Mouse (Mus musculus): ENCODE results near the gene Ros1. TPM values are rescaled to one million over a fixed set of nuclear protein-coding genes. Genes with fewer than 3 reads are reported as not detected.

The Ros1 gene
- polyA plus RNA-seq, 1 experiment from 2014 or later: 1.7 TPM

DNA sequence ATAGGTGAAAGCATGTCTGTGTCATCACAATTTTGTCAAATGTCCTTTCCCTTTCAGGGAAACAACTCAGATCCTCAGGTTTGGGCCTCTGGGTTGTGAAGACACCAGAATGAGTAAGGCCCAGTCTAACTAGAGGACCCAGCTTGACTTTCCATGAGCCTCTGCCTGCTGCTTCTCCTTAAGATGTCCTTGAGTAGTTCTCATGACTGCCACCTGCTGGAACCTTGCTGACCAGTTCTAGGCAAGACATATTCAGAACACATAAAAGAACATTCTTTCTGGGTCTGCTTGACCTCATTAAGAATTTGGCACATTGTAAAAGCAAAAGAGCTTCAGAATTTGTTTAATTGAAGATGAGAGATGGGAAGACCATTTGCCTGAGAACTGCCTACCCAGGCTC, 122.6 kb downstream of the Ros1 start:
- ATAC-seq (ENCODE audit: low FRiP score, low TSS enrichment): 0 out of 2 replicates have a peak, but pooled peaks have one; percentile 51
- Histone ChIP-seq H3K36me3 (ENCODE audit: insufficient read depth, low read length) (no peaks in the 10 kb centered on the region), H3K4me1 (ENCODE audit: insufficient read depth, low read length) (no peaks in the 10 kb centered on the region), H3K27me3 (ENCODE audit: insufficient read depth, low read length) (no peaks in the 10 kb centered on the region), H3K4me2 (replicated peaks; ENCODE audit: low read depth, low read length) (no peak overlapping the region), H3K4me3 (ENCODE audit: low read length) (no peak overlapping the region), H3K27ac (ENCODE audit: low read length) (no peak overlapping the region), H3K9ac (replicated peaks; ENCODE audit: low read length) (no peak overlapping the region), H3K9me3 (ENCODE audit: low read length) (no peaks in the 10 kb centered on the region)

DNA sequence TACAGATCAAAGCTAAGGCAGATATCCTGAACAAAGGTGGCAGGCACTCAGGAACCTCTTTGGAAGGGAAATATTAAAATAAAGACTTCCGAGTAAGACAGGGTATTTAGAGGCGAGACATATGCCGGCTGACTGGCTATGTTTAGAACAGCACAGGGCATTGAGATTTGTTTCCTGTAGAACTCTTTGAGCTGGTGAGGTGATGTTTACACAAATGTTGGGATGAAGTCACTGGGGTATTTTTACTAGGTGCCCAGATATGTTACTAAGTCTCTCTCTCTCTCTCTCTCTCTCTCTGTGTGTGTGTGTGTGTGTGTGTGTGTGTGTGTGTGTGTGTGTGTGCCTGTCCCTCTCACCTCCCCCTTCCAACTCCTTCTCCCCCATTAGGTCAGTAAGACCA, 146.8 kb downstream of the Ros1 start:
- no peak for ATAC-seq (ENCODE audit: low FRiP score, low TSS enrichment)
- Histone ChIP-seq H3K4me2 (replicated peaks; ENCODE audit: low read depth, low read length) (no peak overlapping the region), H3K4me1 (ENCODE audit: insufficient read depth, low read length) (no peaks in the 10 kb centered on the region), H3K27ac (ENCODE audit: low read length) (no peak overlapping the region), H3K27me3 (ENCODE audit: insufficient read depth, low read length) (no peaks in the 10 kb centered on the region), H3K4me3 (ENCODE audit: low read length) (no peak overlapping the region), H3K36me3 (ENCODE audit: insufficient read depth, low read length) (no peaks in the 10 kb centered on the region), H3K9ac (replicated peaks; ENCODE audit: low read length) (no peak overlapping the region), H3K9me3 (ENCODE audit: low read length) (no peaks in the 10 kb centered on the region)
- WGBS: 61% methylated on average over 3 of the region's 3 CpGs

DNA sequence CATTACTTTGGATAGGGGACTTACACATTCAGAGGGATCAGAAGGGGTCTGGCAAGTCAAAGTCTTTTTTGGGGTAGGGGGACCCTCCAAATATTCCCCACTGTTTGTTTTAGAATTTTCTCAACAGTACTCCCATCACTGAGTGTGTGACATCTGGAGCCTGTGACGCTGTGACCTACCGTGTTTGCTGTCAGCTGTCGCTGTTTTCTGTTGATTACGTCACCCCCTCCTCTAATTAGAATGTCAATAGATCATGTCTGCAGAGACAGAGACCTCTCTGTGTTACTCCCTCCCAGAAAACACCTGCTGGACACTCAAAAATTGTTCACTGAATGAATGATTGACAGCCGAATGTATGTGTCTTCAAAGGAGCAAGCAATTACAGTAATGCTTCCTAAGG, 152.0 kb downstream of the Ros1 start:
- Histone ChIP-seq H3K4me2 (replicated peaks; ENCODE audit: low read depth, low read length) (no peak overlapping the region), H3K4me3 (ENCODE audit: low read length) (no peak overlapping the region), H3K27ac (ENCODE audit: low read length) (no peak overlapping the region), H3K9me3 (ENCODE audit: low read length) (no peaks in the 10 kb centered on the region), H3K36me3 (ENCODE audit: insufficient read depth, low read length) (no peaks in the 10 kb centered on the region), H3K9ac (replicated peaks; ENCODE audit: low read length) (no peak overlapping the region), H3K27me3 (ENCODE audit: insufficient read depth, low read length) (no peaks in the 10 kb centered on the region), H3K4me1 (ENCODE audit: insufficient read depth, low read length) (no peaks in the 10 kb centered on the region)
- no peak for ATAC-seq (ENCODE audit: low FRiP score, low TSS enrichment)
- WGBS: 81% methylated on average over 5 of the region's 5 CpGs

DNA sequence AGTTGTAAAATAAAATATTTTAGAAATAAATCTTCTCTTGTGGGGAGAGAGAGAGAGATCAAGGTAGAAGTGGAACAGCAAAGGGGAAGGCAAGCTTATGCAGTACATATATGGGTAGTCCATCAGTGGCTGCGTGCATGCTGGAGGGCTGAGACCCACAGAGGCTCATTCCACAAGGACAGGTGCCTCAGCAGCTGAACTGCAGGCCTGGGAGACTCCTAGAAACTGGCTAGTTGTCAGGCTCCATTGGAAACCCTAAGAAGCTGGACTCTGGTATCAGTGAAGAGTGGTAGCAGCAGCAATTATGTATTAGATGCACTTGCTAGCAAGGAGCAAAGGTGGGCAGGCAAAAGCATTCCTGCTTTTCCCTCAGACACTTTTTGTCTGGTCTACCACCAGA, 155.7 kb downstream of the Ros1 start:
- WGBS: 76% methylated on average over 1 of the region's 1 CpGs
- no peaks in the 10 kb centered on the region for H3K4me1 ChIP-seq (ENCODE audit: insufficient read depth, low read length)
- no peaks in the 10 kb centered on the region for H3K36me3 ChIP-seq (ENCODE audit: insufficient read depth, low read length)
- H3K4me2 ChIP-seq (replicated peaks; ENCODE audit: low read depth, low read length): no peak overlapping the region
- no peaks in the 10 kb centered on the region for H3K9me3 ChIP-seq (ENCODE audit: low read length)
- ATAC-seq (ENCODE audit: low FRiP score, low TSS enrichment): no peak
- no peak overlapping the region for H3K9ac ChIP-seq (replicated peaks; ENCODE audit: low read length)
- H3K27ac ChIP-seq (ENCODE audit: low read length): no peak overlapping the region
- no peak overlapping the region for H3K4me3 ChIP-seq (ENCODE audit: low read length)
- H3K27me3 ChIP-seq (ENCODE audit: insufficient read depth, low read length): 0 out of 2 replicates have a peak, but pooled peaks cover 4% of the 10 kb centered on the region

DNA sequence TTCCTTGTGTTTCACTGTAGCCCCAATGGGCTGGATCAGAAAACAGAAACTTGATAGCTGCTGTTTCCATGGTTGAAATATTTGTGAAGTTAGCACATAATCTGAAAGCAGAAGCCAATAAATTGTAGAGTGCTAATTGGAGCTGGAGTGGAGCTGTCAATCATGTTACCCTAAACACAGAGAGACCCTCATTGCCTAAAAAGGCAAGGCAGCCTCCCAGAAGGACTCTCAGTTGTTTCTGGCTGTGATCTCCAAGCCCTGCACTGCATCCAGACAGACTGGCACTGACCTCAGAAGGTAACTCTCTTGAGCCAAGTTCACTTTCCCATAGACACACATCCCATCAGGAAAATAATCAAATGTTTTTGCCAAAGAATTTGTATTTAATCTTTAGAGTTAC, 161.3 kb downstream of the Ros1 start:
- no peaks in the 10 kb centered on the region for H3K4me1 ChIP-seq (ENCODE audit: insufficient read depth, low read length)
- no peak overlapping the region for H3K4me2 ChIP-seq (replicated peaks; ENCODE audit: low read depth, low read length)
- no peak for ATAC-seq (ENCODE audit: low FRiP score, low TSS enrichment)
- no peaks in the 10 kb centered on the region for H3K36me3 ChIP-seq (ENCODE audit: insufficient read depth, low read length)
- H3K9ac ChIP-seq (replicated peaks; ENCODE audit: low read length): no peak overlapping the region
- H3K27me3 ChIP-seq (ENCODE audit: insufficient read depth, low read length): peaks cover 36% of the 10 kb centered on the region
- no peaks in the 10 kb centered on the region for H3K9me3 ChIP-seq (ENCODE audit: low read length)
- no peak overlapping the region for H3K27ac ChIP-seq (ENCODE audit: low read length)
- H3K4me3 ChIP-seq (ENCODE audit: low read length): no peak overlapping the region

DNA sequence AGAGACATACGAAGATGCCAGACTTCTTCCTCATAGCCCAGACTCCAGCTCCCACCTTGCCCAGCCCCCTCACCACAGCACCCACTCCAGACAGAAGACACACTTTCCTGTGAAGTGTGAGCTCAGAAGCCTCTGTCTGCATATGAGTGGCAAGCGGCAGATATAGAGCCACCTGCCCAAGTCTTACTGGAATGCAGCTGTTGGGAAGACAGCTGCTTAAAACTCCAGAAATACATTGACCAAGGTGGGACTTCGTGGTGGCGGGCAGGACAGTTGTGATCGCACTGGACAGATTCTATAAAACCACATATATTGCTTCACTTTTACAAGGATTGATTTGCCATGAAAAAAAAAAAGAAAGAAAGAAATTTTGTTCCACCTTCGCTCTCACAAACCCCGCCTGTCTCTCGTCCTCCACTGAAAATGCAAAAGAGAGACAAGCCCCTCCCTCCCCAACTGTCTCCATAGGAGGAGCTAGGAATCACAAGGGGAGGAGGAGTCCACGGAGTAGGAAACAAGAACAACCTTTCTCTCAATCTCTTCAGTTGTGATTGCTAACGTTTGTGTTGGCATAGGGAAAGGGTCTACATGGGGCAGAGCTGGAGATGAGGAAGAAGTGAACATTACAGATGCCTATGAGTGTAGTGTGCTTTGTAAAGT, 165.5 kb downstream of the Ros1 start:
- WGBS: 1% methylated on average over 10 of the region's 10 CpGs
- no peak for ATAC-seq (ENCODE audit: low FRiP score, low TSS enrichment)
- Histone ChIP-seq H3K9ac (replicated peaks; ENCODE audit: low read length) (no peak overlapping the region), H3K27ac (ENCODE audit: low read length) (no peak overlapping the region), H3K4me2 (replicated peaks; ENCODE audit: low read depth, low read length) (no peak overlapping the region), H3K27me3 (ENCODE audit: insufficient read depth, low read length) (peaks cover 73% of the 10 kb centered on the region), H3K4me3 (ENCODE audit: low read length) (no peak overlapping the region), H3K9me3 (ENCODE audit: low read length) (no peaks in the 10 kb centered on the region), H3K4me1 (ENCODE audit: insufficient read depth, low read length) (peaks cover 8% of the 10 kb centered on the region), H3K36me3 (ENCODE audit: insufficient read depth, low read length) (no peaks in the 10 kb centered on the region)

DNA sequence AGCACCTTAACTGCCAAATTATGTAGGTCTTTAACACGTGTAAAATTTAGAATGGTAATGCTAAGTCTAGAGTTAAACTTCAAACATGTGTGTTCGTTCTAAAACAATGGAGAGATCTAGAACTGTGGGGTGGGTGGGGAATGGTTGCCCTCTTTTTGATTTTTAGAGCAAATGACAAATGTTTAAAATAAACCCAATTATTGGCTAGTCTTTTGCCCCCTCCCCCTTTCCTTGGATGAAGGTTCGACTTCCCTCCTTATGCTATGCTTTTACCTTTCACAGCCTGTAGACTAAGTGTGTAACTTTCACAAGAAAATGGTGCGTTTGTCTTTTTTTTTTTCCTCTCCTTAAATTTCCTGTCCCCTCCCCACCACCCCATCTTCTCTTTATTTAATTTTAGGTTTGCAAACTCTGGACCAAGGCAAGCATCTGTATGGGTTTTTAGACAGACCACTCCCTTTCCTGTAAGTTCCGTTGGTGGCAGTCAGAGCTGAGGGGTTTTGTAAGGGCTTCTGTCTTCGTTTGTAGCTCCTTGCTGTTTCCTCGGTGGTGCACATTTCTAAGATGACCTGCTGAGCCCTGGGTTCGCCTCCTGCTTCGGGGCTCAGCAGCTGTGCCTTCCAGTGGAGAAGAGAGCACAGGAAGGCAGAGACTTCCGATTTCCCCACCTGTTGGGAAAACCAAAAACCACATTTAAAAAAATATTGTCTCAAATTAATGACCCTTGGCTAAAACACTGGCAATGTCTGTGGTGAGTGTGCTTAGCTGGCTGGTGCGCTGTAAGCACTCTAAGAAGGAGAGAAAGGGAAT, 166.3 kb downstream of the Ros1 start:
- Histone ChIP-seq H3K9me3 (ENCODE audit: low read length) (no peaks in the 10 kb centered on the region), H3K27me3 (ENCODE audit: insufficient read depth, low read length) (peaks cover 81% of the 10 kb centered on the region), H3K9ac (replicated peaks; ENCODE audit: low read length) (no peak overlapping the region), H3K4me1 (ENCODE audit: insufficient read depth, low read length) (peaks cover 8% of the 10 kb centered on the region), H3K27ac (ENCODE audit: low read length) (no peak overlapping the region), H3K4me2 (replicated peaks; ENCODE audit: low read depth, low read length) (no peak overlapping the region), H3K36me3 (ENCODE audit: insufficient read depth, low read length) (no peaks in the 10 kb centered on the region), H3K4me3 (ENCODE audit: low read length) (no peak overlapping the region)
- under 1% methylated on average over 11 of the region's 11 CpGs for WGBS
- no peak for ATAC-seq (ENCODE audit: low FRiP score, low TSS enrichment)

DNA sequence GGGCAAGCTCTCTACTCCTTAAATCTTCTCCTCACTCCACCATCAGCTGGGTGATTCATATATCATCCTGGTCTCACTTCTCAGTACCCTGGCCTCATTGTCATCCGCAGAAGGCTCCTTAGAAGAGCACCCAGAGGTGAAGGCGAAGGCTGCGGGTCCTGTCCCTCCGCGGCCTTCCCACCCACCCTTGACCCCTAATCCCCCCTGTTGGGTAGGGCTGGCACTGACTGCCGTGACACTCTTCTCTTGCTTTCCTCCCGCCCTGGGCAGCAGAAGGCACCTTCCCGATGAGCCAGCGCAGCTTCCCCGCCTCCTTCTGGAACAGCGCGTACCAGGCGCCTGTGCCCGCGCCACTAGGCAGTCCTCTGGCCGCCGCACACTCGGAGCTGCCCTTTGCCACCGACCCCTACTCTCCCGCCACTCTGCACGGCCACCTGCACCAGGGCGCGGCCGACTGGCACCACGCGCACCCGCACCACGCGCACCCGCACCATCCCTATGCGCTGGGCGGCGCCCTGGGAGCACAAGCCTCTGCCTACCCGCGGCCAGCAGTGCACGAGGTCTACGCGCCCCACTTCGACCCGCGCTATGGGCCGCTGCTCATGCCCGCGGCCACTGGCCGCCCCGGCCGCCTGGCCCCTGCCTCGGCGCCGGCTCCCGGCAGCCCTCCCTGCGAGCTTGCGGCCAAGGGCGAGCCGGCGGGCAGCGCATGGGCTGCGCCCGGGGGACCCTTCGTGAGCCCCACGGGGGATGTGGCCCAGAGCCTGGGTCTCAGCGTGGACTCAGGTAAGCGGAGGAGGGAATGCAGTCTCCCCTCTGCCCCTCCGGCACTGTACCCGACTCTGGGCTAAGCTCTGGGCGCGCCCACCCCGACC, 167.6 kb downstream of the Ros1 start:
- peak; percentile 87 for ATAC-seq (ENCODE audit: low FRiP score, low TSS enrichment)
- Histone ChIP-seq H3K36me3 (ENCODE audit: insufficient read depth, low read length) (no peaks in the 10 kb centered on the region), H3K9me3 (ENCODE audit: low read length) (no peaks in the 10 kb centered on the region), H3K4me3 (ENCODE audit: low read length) (peak overlapping the region; percentile 44), H3K4me2 (replicated peaks; ENCODE audit: low read depth, low read length) (peak overlapping the region; percentile 64), H3K27ac (ENCODE audit: low read length) (no peak overlapping the region), H3K4me1 (ENCODE audit: insufficient read depth, low read length) (peaks cover 15% of the 10 kb centered on the region), H3K9ac (replicated peaks; ENCODE audit: low read length) (0 out of 2 replicates have a peak overlapping the region, but pooled peaks have one; percentile 22), H3K27me3 (ENCODE audit: insufficient read depth, low read length) (peaks cover 94% of the 10 kb centered on the region)
- WGBS: under 1% methylated on average over 68 of the region's 68 CpGs

DNA sequence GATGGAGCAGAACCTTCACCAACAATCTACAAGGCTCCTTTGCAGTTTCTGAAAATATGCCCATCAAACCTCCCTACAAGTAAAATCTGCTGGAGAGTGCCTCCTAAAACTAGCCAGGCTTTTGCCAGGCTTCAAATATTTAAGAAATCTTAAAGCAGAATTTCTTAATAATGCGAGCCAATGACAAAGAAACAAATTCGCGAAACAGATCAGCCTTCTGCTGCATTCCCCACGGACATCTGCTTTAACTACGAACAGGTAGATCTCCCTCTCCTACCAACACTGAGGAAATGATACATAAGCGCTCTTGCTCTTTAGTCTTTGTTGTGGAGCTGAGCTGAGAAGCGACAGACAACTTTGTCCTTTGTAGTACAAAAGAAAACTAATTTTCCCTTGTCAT, 169.2 kb downstream of the Ros1 start:
- Histone ChIP-seq H3K27me3 (ENCODE audit: insufficient read depth, low read length) (peaks cover 97% of the 10 kb centered on the region), H3K27ac (ENCODE audit: low read length) (no peak overlapping the region), H3K4me1 (ENCODE audit: insufficient read depth, low read length) (peaks cover 21% of the 10 kb centered on the region), H3K9me3 (ENCODE audit: low read length) (no peaks in the 10 kb centered on the region), H3K4me2 (replicated peaks; ENCODE audit: low read depth, low read length) (no peak overlapping the region), H3K4me3 (ENCODE audit: low read length) (no peak overlapping the region), H3K9ac (replicated peaks; ENCODE audit: low read length) (no peak overlapping the region), H3K36me3 (ENCODE audit: insufficient read depth, low read length) (no peaks in the 10 kb centered on the region)
- 5% methylated on average over 7 of the region's 7 CpGs for WGBS
- ATAC-seq (ENCODE audit: low FRiP score, low TSS enrichment): no peak

Measured in kidney, embryonic 16.5 days (tissue).